Mouse (Mus musculus) bone marrow, adult 2 months (tissue): ENCODE measurements around the gene Ninj2.

Source experiments
- CTCF ChIP-seq: fragments of 200-500 bp; IDR thresholded peaks from 2 replicates; pipeline ENCODE4 v1.5.1; 2011; ENCODE audit warnings: low read length, control low read depth; ENCODE audit not compliant: control insufficient read depth, insufficient read depth
- POLR2A ChIP-seq: fragments of 200-500 bp; IDR thresholded peaks from 2 replicates; pipeline ENCODE4 v1.6.1; 2011; ENCODE audit warnings: low read depth, mild to moderate bottlenecking, control low read depth, low read length, borderline replicate concordance; ENCODE audit not compliant: control insufficient read depth

GRCm38 (mm10) chr6:120193174-120193573, 100.0 kb downstream of the Ninj2 start:
- peak; percentile 97 for TF ChIP-seq CTCF
- TF ChIP-seq POLR2A, result no peak
